Mouse (Mus musculus) CH12.LX (cell line): ENCODE data around the gene Cwc27. TPM values are rescaled to one million over a fixed set of nuclear protein-coding genes. Genes with fewer than 3 reads are reported as not detected.
A peak's percentile ranks its signal among the peaks of the same experiment; 100 is the strongest.

Source experiments
- DNase-seq: peaks from one replicate; pipeline ENCODE4 v3.0.0-alpha.2; 2013; ENCODE audit errors: extremely low read depth
- H3K27ac ChIP-seq: 2 replicates; pipeline ENCODE4 v1.5.1; 2012; ENCODE audit warnings: low read depth, mild to moderate bottlenecking, control low read depth, moderate library complexity; ENCODE audit not compliant: insufficient read depth
- H3K27me3 ChIP-seq: replicated peaks from 2 replicates; pipeline ENCODE3; 2012; ENCODE audit warnings: inconsistent platforms
- H3K36me3 ChIP-seq, 2 experiments: replicated peaks in 1 of 2; 2 replicates each; pipeline versions ENCODE3 to v1.6.1; 2012; ENCODE audit warnings: inconsistent platforms in 1 of 2, low read length in 1 of 2, mild to moderate bottlenecking in 1 of 2, mixed read lengths in 1 of 2, moderate library complexity in 1 of 2; ENCODE audit not compliant: control insufficient read depth in 1 of 2, insufficient read depth in 1 of 2
- H3K4me1 ChIP-seq, 2 experiments: 2 replicates each; pipeline ENCODE4 v1.6.1; 2012; ENCODE audit warnings: inconsistent platforms in 1 of 2, moderate library complexity in 1 of 2; ENCODE audit not compliant: insufficient read depth in 2 of 2, control insufficient read depth in 1 of 2
- H3K4me2 ChIP-seq: 2 replicates; pipeline ENCODE4 v1.6.1; 2012; ENCODE audit warnings: low read depth, mild to moderate bottlenecking, control low read depth; ENCODE audit not compliant: poor library complexity, insufficient read depth, severe bottlenecking
- H3K4me3 ChIP-seq, 3 experiments: fragments of 150-350 bp in 1 of 3; sonication (generic) in 1 of 3; replicated peaks in 1 of 3; 2 replicates each; pipeline versions ENCODE3 to v1.5.1; 2011 to 2012; ENCODE audit warnings: low read depth in 2 of 3, low read length in 2 of 3, mild to moderate bottlenecking in 2 of 3, moderate library complexity in 2 of 3, control low read depth in 1 of 3, improper control_type of control experiment in 1 of 3, inconsistent platforms in 1 of 3, mixed read lengths in 1 of 3; ENCODE audit not compliant: poor library complexity in 1 of 3
- H3K79me2 ChIP-seq: replicated peaks from 2 replicates; pipeline ENCODE4 v1.6.1; 2012; ENCODE audit warnings: mild to moderate bottlenecking, moderate library complexity; ENCODE audit not compliant: control insufficient read depth, poor library complexity, insufficient read depth, severe bottlenecking; ENCODE audit errors: extremely low read depth
- H3K9ac ChIP-seq: 2 replicates; pipeline ENCODE4 v1.6.1; 2012; ENCODE audit warnings: low read depth, mild to moderate bottlenecking, control low read depth, moderate library complexity; ENCODE audit not compliant: insufficient read depth
- H3K9me3 ChIP-seq: replicated peaks from 2 replicates; pipeline ENCODE3; 2012; ENCODE audit warnings: low read length, inconsistent platforms, mixed read lengths
- BHLHE40 ChIP-seq: IDR thresholded peaks from 2 replicates; pipeline ENCODE4 v1.6.1; 2011; ENCODE audit warnings: mild to moderate bottlenecking, low read depth, low read length, improper control_type of control experiment
- CHD1 ChIP-seq: IDR thresholded peaks from 2 replicates; pipeline ENCODE4 v1.6.1; 2012; ENCODE audit warnings: low read depth, low read length, improper control_type of control experiment, inconsistent platforms
- CHD2 ChIP-seq: IDR thresholded peaks from 2 replicates; pipeline ENCODE4 v1.6.1; 2011; ENCODE audit warnings: low read length, improper control_type of control experiment
- CTCF ChIP-seq, 2 experiments: IDR thresholded peaks in 1 of 2; conservative IDR thresholded peaks in 1 of 2; 2 replicates each; pipeline ENCODE4 v1.5.1; 2011 to 2012; ENCODE audit warnings: low read depth in 2 of 2, low read length in 2 of 2, improper control_type of control experiment in 1 of 2, inconsistent platforms in 1 of 2, mild to moderate bottlenecking in 1 of 2, moderate library complexity in 1 of 2
- ELF1 ChIP-seq: IDR thresholded peaks from 2 replicates; pipeline ENCODE4 v1.6.1; 2014; ENCODE audit warnings: low read depth, mild to moderate bottlenecking, inconsistent platforms, low read length, improper control_type of control experiment
- EP300 ChIP-seq: IDR thresholded peaks from 2 replicates; pipeline ENCODE4 v1.6.1; 2011; ENCODE audit warnings: low read length, improper control_type of control experiment
- GABPA ChIP-seq: IDR thresholded peaks from 2 replicates; pipeline ENCODE4 v1.6.1; 2012; ENCODE audit warnings: low read depth, low read length, improper control_type of control experiment, inconsistent platforms; ENCODE audit not compliant: insufficient replicate concordance
- HCFC1 ChIP-seq: IDR thresholded peaks from 2 replicates; pipeline ENCODE4 v1.6.1; 2012; ENCODE audit warnings: low read depth, mild to moderate bottlenecking, inconsistent platforms, low read length, improper control_type of control experiment
- JUN ChIP-seq: IDR thresholded peaks from 2 replicates; pipeline ENCODE4 v1.6.1; 2011; ENCODE audit warnings: low read depth, mild to moderate bottlenecking, low read length, improper control_type of control experiment, moderate library complexity; ENCODE audit not compliant: insufficient read depth
- JUND ChIP-seq: conservative IDR thresholded peaks from 2 replicates; pipeline ENCODE4 v1.6.1; 2011; ENCODE audit warnings: low read depth, low read length, improper control_type of control experiment
- MAX ChIP-seq: IDR thresholded peaks from 2 replicates; pipeline ENCODE4 v1.6.1; 2011; ENCODE audit warnings: low read length, improper control_type of control experiment
- MEF2A ChIP-seq: IDR thresholded peaks from 2 replicates; pipeline ENCODE4 v1.6.1; 2014; ENCODE audit warnings: low read depth, mild to moderate bottlenecking, inconsistent platforms, low read length, improper control_type of control experiment, borderline replicate concordance
- MYC ChIP-seq: IDR thresholded peaks from 2 replicates; pipeline ENCODE4 v1.6.1; 2011; ENCODE audit warnings: low read depth, mild to moderate bottlenecking, improper control_type of control experiment, low read length
- NRF1 ChIP-seq: IDR thresholded peaks from 2 replicates; pipeline ENCODE4 v1.6.1; 2014; ENCODE audit warnings: low read depth, mild to moderate bottlenecking, inconsistent platforms, low read length, improper control_type of control experiment, moderate library complexity
- PAX5 ChIP-seq: IDR thresholded peaks from 2 replicates; pipeline ENCODE4 v1.6.1; 2012; ENCODE audit warnings: low read length, inconsistent platforms, mixed read lengths
- POLR2A ChIP-seq: IDR thresholded peaks from 2 replicates; pipeline ENCODE4 v1.6.1; 2011; ENCODE audit warnings: low read depth, mild to moderate bottlenecking, improper control_type of control experiment, low read length
- TBP ChIP-seq: conservative IDR thresholded peaks from 2 replicates; pipeline ENCODE4 v1.6.1; 2011; ENCODE audit warnings: low read depth, low read length, improper control_type of control experiment
- USF1 ChIP-seq: IDR thresholded peaks from 2 replicates; pipeline ENCODE4 v1.6.1; 2014; ENCODE audit warnings: low read depth, mild to moderate bottlenecking, inconsistent platforms, low read length, improper control_type of control experiment
- USF2 ChIP-seq: conservative IDR thresholded peaks from 2 replicates; pipeline ENCODE4 v1.6.1; 2011; ENCODE audit warnings: low read depth, low read length, improper control_type of control experiment
- ZC3H11A ChIP-seq: IDR thresholded peaks from 2 replicates; pipeline ENCODE4 v1.6.1; 2012; ENCODE audit warnings: low read depth, mild to moderate bottlenecking, inconsistent platforms, low read length, improper control_type of control experiment
- ZMIZ1 ChIP-seq: IDR thresholded peaks from 2 replicates; pipeline ENCODE4 v1.6.1; 2012; ENCODE audit warnings: low read depth, mild to moderate bottlenecking, inconsistent platforms, low read length, improper control_type of control experiment
- dilution Hi-C: fragments of 300-500 bp; cut with MboI; formaldehyde crosslinking; loops from 2 replicates; pipeline ENCODE4 v1.14.3; 2020; ENCODE audit warnings: low sequenced_read_pairs; ENCODE audit not compliant: extremely low pct_unique_long_range_greater_than_20kb, extremely low pct_ligation_motif_present
- in situ Hi-C: fragments of 300-500 bp; cut with MboI; formaldehyde crosslinking; loops from 3 replicates; pipeline ENCODE4 v1.14.3; 2019; ENCODE audit warnings: low sequenced_read_pairs, low pct_ligation_motif_present, low pct_unique_long_range_greater_than_20kb, mixed read lengths
- polyA plus RNA-seq: library from polyadenylated mRNA; unstranded; fragments of >175 nt; gene quantifications from 2 replicates; pipeline ENCODE4 v1.2.1, GENCODE M21; 2012; ENCODE audit warnings: low read depth; ENCODE audit not compliant: insufficient read length
- total RNA-seq, 2 experiments: library from RNA; depleted of rRNA; stranded (reverse); fragments of 300-350 nt in 1 of 2; fragments of >200 nt in 1 of 2; gene quantifications; 2 replicates each; pipeline ENCODE4 v1.2.3; 2012 to 2014

The Cwc27 gene
- total and polyA plus RNA-seq, 3 experiments: 24.9 to 38.4 (median 26.0) TPM

- H3K9me3 ChIP-seq: no peaks in the 10 kb centered on the region
- TF ChIP-seq JUND: no peak
- no peak for TF ChIP-seq EP300
- TF ChIP-seq GABPA: no peak
- no peak for TF ChIP-seq CHD2
- no peak for TF ChIP-seq MYC
- TF ChIP-seq MAX: no peak
- TF ChIP-seq ZC3H11A: no peak
- TF ChIP-seq USF1: no peak
- TF ChIP-seq POLR2A: no peak
- no peak for TF ChIP-seq CHD1
- DNase-seq: peak; percentile 17
- no peaks in the 10 kb centered on the region for H3K27me3 ChIP-seq
- H3K9ac ChIP-seq: no peak overlapping the region
- peaks cover 0 to 20% of the 10 kb centered on the region in 2 experiments; a peak in 2 of 4 replicates for H3K4me1 ChIP-seq
- no peak overlapping the region for H3K4me2 ChIP-seq
- no peak overlapping the region for H3K4me3 ChIP-seq
- dilution Hi-C loops (no loop called here), in situ Hi-C loops (loop anchor here (25.0 kb wide), 2 partner anchors 315 to 360 kb away; no protein-coding TSS in a partner anchor)
- no peaks in the 10 kb centered on the region for H3K79me2 ChIP-seq
- peaks cover 0 to 16% of the 10 kb centered on the region in 2 experiments for H3K36me3 ChIP-seq
- no peak overlapping the region for H3K27ac ChIP-seq
These were observed 194.7 kb downstream of the Cwc27 start for GRCm38 (mm10) chr13:104622102-104622743.

- Histone ChIP-seq H3K4me1 (peaks cover 0 to 20% of the 10 kb centered on the region in 2 experiments; a peak in 2 of 4 replicates), H3K4me3 (no peak overlapping the region), H3K79me2 (no peaks in the 10 kb centered on the region), H3K36me3 (peaks cover 0 to 9% of the 10 kb centered on the region in 2 experiments), H3K9me3 (no peaks in the 10 kb centered on the region), H3K4me2 (no peak overlapping the region), H3K27ac (no peak overlapping the region), H3K27me3 (no peaks in the 10 kb centered on the region), H3K9ac (no peak overlapping the region)
- no peak for DNase-seq
- no peak for TF ChIP-seq GABPA
- TF ChIP-seq ELF1: no peak
- no peak for TF ChIP-seq CTCF (conservative IDR thresholded peaks at IDR 0.05 in 1 of 2, IDR thresholded peaks at IDR 0.05 in 1 of 2; ENCODE audit: low read depth in 2 of 2, low read length in 2 of 2)
- no peak for TF ChIP-seq ZC3H11A
- TF ChIP-seq TBP: no peak
- TF ChIP-seq PAX5: no peak
- no peak for TF ChIP-seq MEF2A
- no peak for TF ChIP-seq NRF1
- no peak for TF ChIP-seq BHLHE40
- no peak for TF ChIP-seq JUN
- TF ChIP-seq HCFC1: no peak
- TF ChIP-seq ZMIZ1: no peak
- TF ChIP-seq USF2: no peak
- dilution Hi-C loops: no loop called here
- in situ Hi-C loops: loop anchor here (25.0 kb wide), 2 partner anchors 317 to 358 kb away; no protein-coding TSS in a partner anchor
These were observed 196.5 kb downstream of the Cwc27 start for GRCm38 (mm10) chr13:104620423-104620822.
